Mouse (Mus musculus): Measurements from ENCODE around the gene Rsg1.

DNA sequence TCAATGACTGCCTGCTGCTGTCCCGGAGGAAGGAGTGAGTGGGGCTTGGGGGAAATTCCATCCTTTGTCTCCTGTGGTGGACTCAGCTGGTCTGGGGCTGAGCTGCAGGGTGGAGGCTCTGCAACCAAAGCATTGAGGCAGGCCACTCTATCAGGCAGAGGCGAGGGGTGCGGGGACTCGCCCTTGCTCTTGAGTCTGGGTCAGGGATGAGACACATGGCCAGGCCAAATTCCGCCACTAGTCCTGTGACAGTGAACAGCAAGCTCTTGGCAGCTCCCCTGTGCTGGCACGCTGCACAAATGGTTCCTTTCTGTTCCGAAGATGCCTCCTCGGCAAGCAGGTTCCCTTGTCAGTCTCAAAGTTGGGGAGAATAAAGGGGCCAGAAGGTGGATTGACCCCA lies 37.3 kb downstream of the Rsg1 start:
- TF ChIP-seq CTCF (IDR thresholded peaks at IDR 0.05; ENCODE audit: borderline replicate concordance, insufficient read depth, low read length) (no peak), POLR2A (IDR thresholded peaks at IDR 0.05; ENCODE audit: low read depth, low read length) (no peak)
